Mouse (Mus musculus) myocyte (in vitro differentiated cells): ENCODE measurements at regions not wholly inside any gene's neighbourhood (a gene's known extent, or its start where the extent isn't known, plus 50 kb on each side); places are given as distances from the start of the nearest gene placed in this dataset.

Source experiments
- H3K27me3 ChIP-seq: one replicate; pipeline ENCODE4 v1.6.1; 2011; ENCODE audit not compliant: control insufficient read depth, insufficient read depth, insufficient read length
- H3K36me3 ChIP-seq: one replicate; pipeline ENCODE4 v1.6.1; 2011; ENCODE audit not compliant: control insufficient read depth, insufficient read depth
- H3K4me2 ChIP-seq: one replicate; pipeline ENCODE4 v1.6.1; 2011; ENCODE audit warnings: low read depth, control low read depth
- H3K4me3 ChIP-seq: one replicate; pipeline ENCODE4 v1.5.1; 2011; ENCODE audit warnings: mild to moderate bottlenecking, control low read depth, moderate library complexity
- H3K79me2 ChIP-seq: one replicate; pipeline ENCODE4 v1.6.1; 2011; ENCODE audit not compliant: control insufficient read depth, insufficient read depth
- H3ac ChIP-seq: one replicate; pipeline ENCODE4 v1.6.1; 2011; ENCODE audit not compliant: control insufficient read depth, insufficient read length
- CEBPB ChIP-seq: IDR thresholded peaks from 2 replicates; pipeline ENCODE4 v1.6.1; 2011; ENCODE audit warnings: mild to moderate bottlenecking, moderate library complexity; ENCODE audit not compliant: poor library complexity, insufficient read depth, severe bottlenecking
- E2F4 ChIP-seq: IDR thresholded peaks from one replicate; pipeline ENCODE4 v1.6.1; 2011; ENCODE audit warnings: mild to moderate bottlenecking, control low read depth, moderate library complexity; ENCODE audit not compliant: insufficient read depth
- MAX ChIP-seq: IDR thresholded peaks from one replicate; pipeline ENCODE4 v1.6.1; 2011; ENCODE audit warnings: low read depth, mild to moderate bottlenecking, control low read depth
- MYOD1 ChIP-seq, 3 experiments: IDR thresholded peaks; one replicate each; pipeline ENCODE4 v1.6.1; 2011; ENCODE audit warnings: control low read depth in 2 of 3, low read depth in 2 of 3, mild to moderate bottlenecking in 2 of 3, moderate library complexity in 1 of 3; ENCODE audit not compliant: insufficient read length in 2 of 3, control insufficient read depth in 1 of 3
- MYOG ChIP-seq, 3 experiments: IDR thresholded peaks; one replicate each; pipeline ENCODE4 v1.6.1; 2011; ENCODE audit warnings: control low read depth in 2 of 3, low read depth in 2 of 3, mild to moderate bottlenecking in 2 of 3; ENCODE audit not compliant: insufficient read length in 2 of 3, control insufficient read depth in 1 of 3, insufficient read depth in 1 of 3
- POLR2A ChIP-seq: IDR thresholded peaks from one replicate; pipeline ENCODE4 v1.6.1; 2011; ENCODE audit warnings: low read depth, mild to moderate bottlenecking, control low read depth, moderate library complexity; ENCODE audit not compliant: insufficient read length
- POLR2AphosphoS2 ChIP-seq: IDR thresholded peaks from one replicate; pipeline ENCODE4 v1.6.1; 2011; ENCODE audit warnings: low read depth, control low read depth; ENCODE audit not compliant: insufficient read length
- REST ChIP-seq: IDR thresholded peaks from one replicate; pipeline ENCODE4 v1.6.1; 2011; ENCODE audit warnings: mild to moderate bottlenecking, control low read depth, moderate library complexity; ENCODE audit not compliant: insufficient read depth, insufficient read length
- SRF ChIP-seq: IDR thresholded peaks from one replicate; pipeline ENCODE4 v1.6.1; 2011; ENCODE audit warnings: low read depth; ENCODE audit not compliant: control insufficient read depth, insufficient read length
- TCF12 ChIP-seq: IDR thresholded peaks from one replicate; pipeline ENCODE4 v1.6.1; 2011; ENCODE audit warnings: mild to moderate bottlenecking, control low read depth; ENCODE audit not compliant: poor library complexity, insufficient read depth, severe bottlenecking
- TCF3 ChIP-seq: IDR thresholded peaks from one replicate; pipeline ENCODE4 v1.6.1; 2011; ENCODE audit warnings: low read depth, control low read depth; ENCODE audit not compliant: insufficient read length
- USF1 ChIP-seq: IDR thresholded peaks from one replicate; pipeline ENCODE4 v1.6.1; 2011; ENCODE audit warnings: low read depth, mild to moderate bottlenecking, control low read depth, moderate library complexity

DNA sequence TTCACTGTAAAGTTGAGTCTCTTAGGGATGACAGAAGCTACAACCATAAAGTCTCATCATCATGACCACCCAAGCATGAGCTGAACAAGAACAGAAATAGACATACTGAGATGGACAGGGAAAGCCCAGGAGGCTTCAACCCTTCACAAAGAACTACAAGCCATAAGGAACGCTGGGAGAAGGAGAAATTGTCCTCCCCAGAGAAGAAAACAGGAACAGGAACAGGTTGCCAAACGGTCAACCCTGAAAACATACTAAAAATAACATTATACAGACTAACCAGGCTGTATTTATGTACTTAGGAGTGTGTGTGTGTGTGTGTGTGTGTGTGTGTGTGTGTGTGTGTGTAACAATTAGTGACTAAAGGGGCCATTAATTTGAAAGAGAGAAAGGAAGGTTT lies 178.6 kb downstream of the Calcrl start:
- Histone ChIP-seq H3K79me2 (no peaks in the 10 kb centered on the region), H3K27me3 (no peaks in the 10 kb centered on the region), H3ac (no peak overlapping the region), H3K36me3 (no peaks in the 10 kb centered on the region), H3K4me2 (no peak overlapping the region), H3K4me3 (no peak overlapping the region)
- TF ChIP-seq MYOG (IDR thresholded peaks at IDR 0.05; ENCODE audit: control insufficient read depth in 1 of 3, insufficient read depth in 1 of 3, insufficient read length in 2 of 3, low read depth in 2 of 3), result no peak
- no peak for TF ChIP-seq CEBPB
- no peak for TF ChIP-seq MAX
- TF ChIP-seq SRF, result no peak
- TF ChIP-seq POLR2AphosphoS2, result no peak
- TF ChIP-seq TCF3, result no peak
- no peak for TF ChIP-seq E2F4
- TF ChIP-seq TCF12, result no peak
- TF ChIP-seq MYOD1 (IDR thresholded peaks at IDR 0.05; ENCODE audit: control insufficient read depth in 1 of 3, insufficient read length in 2 of 3, low read depth in 2 of 3), result no peak
- no peak for TF ChIP-seq POLR2A
- no peak for TF ChIP-seq USF1
- no peak for TF ChIP-seq REST

DNA sequence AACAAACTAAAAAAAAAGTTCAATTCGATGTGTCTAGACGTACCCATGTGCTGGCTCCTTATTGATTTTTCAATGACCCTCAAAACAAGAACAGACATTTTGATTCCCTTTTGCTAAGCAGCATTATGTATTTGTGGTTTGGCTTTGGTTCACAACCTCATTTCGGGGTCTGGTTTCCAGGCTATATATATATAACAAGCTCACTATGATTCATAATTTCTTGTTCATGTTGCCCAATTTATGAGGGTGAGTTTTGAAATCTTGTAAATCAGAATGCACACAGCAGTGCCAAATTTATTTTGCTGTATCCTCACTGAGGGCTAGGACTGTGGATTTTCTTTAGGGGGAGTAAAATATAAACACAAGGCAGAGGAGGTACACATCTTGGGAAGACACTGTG lies 177.0 kb downstream of the Calcrl start:
- Histone ChIP-seq H3K36me3 (no peaks in the 10 kb centered on the region), H3ac (no peak overlapping the region), H3K27me3 (no peaks in the 10 kb centered on the region), H3K4me3 (no peak overlapping the region), H3K79me2 (no peaks in the 10 kb centered on the region), H3K4me2 (no peak overlapping the region)
- TF ChIP-seq POLR2A (no peak), SRF (no peak), CEBPB (peak; percentile 85)

DNA sequence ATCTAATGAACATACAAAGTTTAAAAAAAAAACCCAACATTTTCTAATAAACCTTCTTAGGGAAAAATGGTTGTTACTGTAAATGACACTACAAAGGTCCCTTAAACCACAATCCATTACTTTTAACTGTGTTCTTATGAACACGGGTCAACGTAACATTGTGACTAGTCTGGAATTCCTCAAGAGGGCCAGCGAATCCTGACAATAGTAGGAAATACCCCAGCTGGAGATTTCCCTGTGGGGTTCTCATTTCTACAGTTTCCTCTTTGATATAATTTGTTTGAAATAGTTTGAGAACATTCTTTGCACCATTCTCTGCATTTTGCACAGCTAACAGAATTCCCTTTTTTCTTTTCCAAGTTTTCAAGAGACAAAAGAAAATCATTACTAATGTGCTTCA lies 175.3 kb downstream of the Calcrl start:
- Histone ChIP-seq H3K4me2 (no peak overlapping the region), H3K79me2 (no peaks in the 10 kb centered on the region), H3K4me3 (no peak overlapping the region), H3K27me3 (no peaks in the 10 kb centered on the region), H3ac (no peak overlapping the region), H3K36me3 (no peaks in the 10 kb centered on the region)
- no peak for TF ChIP-seq E2F4
- TF ChIP-seq POLR2AphosphoS2, result no peak
- TF ChIP-seq TCF12, result no peak
- TF ChIP-seq POLR2A, result no peak
- no peak for TF ChIP-seq SRF
- TF ChIP-seq MYOD1 (IDR thresholded peaks at IDR 0.05; ENCODE audit: control insufficient read depth in 1 of 3, insufficient read length in 2 of 3, low read depth in 2 of 3), result no peak
- TF ChIP-seq TCF3, result no peak
- TF ChIP-seq MAX, result no peak
- no peak for TF ChIP-seq REST
- TF ChIP-seq CEBPB, result no peak
- no peak for TF ChIP-seq MYOG (IDR thresholded peaks at IDR 0.05; ENCODE audit: control insufficient read depth in 1 of 3, insufficient read depth in 1 of 3, insufficient read length in 2 of 3, low read depth in 2 of 3)
- TF ChIP-seq USF1, result no peak

DNA sequence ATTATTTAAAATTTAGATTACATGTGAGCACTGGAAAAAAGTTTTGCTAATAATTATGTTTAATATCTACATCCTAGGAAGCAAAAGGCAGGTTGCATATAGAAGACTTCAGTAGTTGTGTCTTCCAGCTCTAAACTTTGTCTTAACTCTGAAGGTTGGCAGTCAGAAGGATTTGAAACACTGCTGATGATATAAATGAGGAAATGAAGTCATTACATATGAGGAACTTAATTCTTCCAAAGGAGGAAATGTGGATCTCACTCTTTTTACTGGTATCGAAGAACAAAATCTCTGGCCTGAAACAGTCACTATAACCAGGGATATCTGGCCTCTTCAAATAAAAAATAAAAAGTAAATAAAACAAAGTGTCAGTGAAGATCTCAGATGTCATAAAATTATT lies 173.1 kb downstream of the Calcrl start:
- no peaks in the 10 kb centered on the region for H3K79me2 ChIP-seq
- no peak overlapping the region for H3K4me2 ChIP-seq
- H3ac ChIP-seq, result no peak overlapping the region
- TF ChIP-seq TCF3, result no peak
- TF ChIP-seq TCF12, result no peak
- TF ChIP-seq USF1, result no peak
- TF ChIP-seq POLR2AphosphoS2, result no peak
- H3K36me3 ChIP-seq, result no peaks in the 10 kb centered on the region
- no peak overlapping the region for H3K4me3 ChIP-seq
- no peaks in the 10 kb centered on the region for H3K27me3 ChIP-seq

DNA sequence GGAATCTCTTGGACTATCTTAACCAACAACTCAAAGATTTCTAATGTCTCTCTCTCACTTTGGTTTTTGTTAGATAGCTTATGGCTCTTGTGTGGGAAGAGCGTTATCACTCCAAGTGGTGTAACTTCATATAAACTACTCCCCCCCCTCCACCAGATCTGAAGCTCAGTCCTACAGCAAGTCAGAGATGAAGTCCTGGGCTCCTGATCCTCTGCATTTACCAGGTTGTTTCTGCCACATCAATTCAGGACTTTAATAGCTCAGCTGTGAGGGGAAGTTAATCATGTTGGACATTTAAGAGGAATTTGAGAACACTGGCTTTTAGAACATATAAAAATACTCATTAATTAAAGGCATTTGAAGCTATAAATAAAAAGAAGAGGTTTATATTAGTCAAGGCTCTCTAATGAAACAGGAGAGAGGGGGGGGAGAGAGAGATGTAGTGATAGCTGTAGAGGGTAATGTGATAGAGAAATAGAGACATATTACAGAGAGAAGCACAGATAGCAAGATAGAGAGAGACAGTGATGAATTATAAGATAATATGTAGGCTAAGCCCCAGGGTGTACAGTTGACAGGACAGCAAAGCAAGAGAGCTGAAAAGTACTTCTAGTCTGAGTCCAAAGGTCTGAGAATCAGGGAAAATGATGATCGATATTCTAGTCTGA lies 166.7 kb downstream of the Calcrl start:
- H3ac ChIP-seq, result no peak overlapping the region
- no peaks in the 10 kb centered on the region for H3K27me3 ChIP-seq
- H3K79me2 ChIP-seq, result no peaks in the 10 kb centered on the region
- no peak overlapping the region for H3K4me2 ChIP-seq
- H3K4me3 ChIP-seq, result no peak overlapping the region
- H3K36me3 ChIP-seq, result no peaks in the 10 kb centered on the region
- TF ChIP-seq MYOG (IDR thresholded peaks at IDR 0.05; ENCODE audit: control insufficient read depth in 1 of 3, insufficient read depth in 1 of 3, insufficient read length in 2 of 3, low read depth in 2 of 3), result no peak
- no peak for TF ChIP-seq E2F4
- TF ChIP-seq MAX, result no peak
- TF ChIP-seq USF1, result no peak
- no peak for TF ChIP-seq POLR2A
- TF ChIP-seq POLR2AphosphoS2, result no peak
- TF ChIP-seq TCF12, result no peak
- no peak for TF ChIP-seq TCF3
- TF ChIP-seq CEBPB, result no peak
- TF ChIP-seq SRF, result no peak
- TF ChIP-seq MYOD1 (IDR thresholded peaks at IDR 0.05; ENCODE audit: control insufficient read depth in 1 of 3, insufficient read length in 2 of 3, low read depth in 2 of 3), result no peak
